Mouse (Mus musculus): ENCODE results near the gene Smad6. TPM values are rescaled to one million over a fixed set of nuclear protein-coding genes. Genes with fewer than 3 reads are reported as not detected.

Smad6 gene
- polyA plus RNA-seq, 1 experiment = 2.7 TPM

DNA sequence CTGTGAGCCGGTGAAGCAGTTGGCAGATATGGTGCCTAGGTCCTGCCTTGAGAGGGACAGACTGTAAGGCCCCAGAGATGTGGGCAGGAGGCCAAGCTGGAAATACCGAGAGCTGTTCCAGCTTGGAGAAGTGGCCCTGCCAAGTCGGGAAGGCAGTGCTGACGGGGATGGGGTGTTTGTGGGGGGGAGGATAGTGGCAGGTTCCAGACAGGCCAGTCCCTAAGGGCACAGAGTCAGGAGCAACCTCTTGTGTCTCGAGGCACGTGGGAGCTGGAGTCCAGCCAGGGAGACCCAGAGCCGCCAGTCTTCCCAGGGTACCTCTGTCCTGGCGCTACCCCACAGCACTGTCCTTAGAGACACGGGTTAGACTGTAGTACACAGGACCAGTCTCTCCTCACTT is 53.3 kb downstream of the Smad6 start:
- H3K27me3 ChIP-seq (ENCODE audit: control insufficient read depth, insufficient read depth, low read length, poor library complexity, severe bottlenecking) = no peaks in the 10 kb centered on the region
- no peak overlapping the region for H3K9ac ChIP-seq (ENCODE audit: low read depth, poor library complexity, severe bottlenecking)
- TF ChIP-seq POLR2A (IDR thresholded peaks at IDR 0.05; ENCODE audit: insufficient read depth, low read length) = no peak
- TF ChIP-seq CTCF (IDR thresholded peaks at IDR 0.05; ENCODE audit: low read depth, low read length) = no peak
- TF ChIP-seq EP300 (IDR thresholded peaks at IDR 0.05; ENCODE audit: insufficient read depth, low read depth, low read length) = no peak
- no peak overlapping the region for H3K4me3 ChIP-seq (ENCODE audit: low read depth, low read length)
- H3K27ac ChIP-seq (ENCODE audit: insufficient read depth, low read length) = no peak overlapping the region
- no peaks in the 10 kb centered on the region for H3K36me3 ChIP-seq (ENCODE audit: control insufficient read depth, insufficient read depth, low read length, poor library complexity, severe bottlenecking)
- peaks cover 10% of the 10 kb centered on the region for H3K4me1 ChIP-seq (ENCODE audit: control insufficient read depth, insufficient read depth, low read length)
- H3K9me3 ChIP-seq (replicated peaks; ENCODE audit: control insufficient read depth, insufficient read depth, low read length, poor library complexity, severe bottlenecking) = no peaks in the 10 kb centered on the region

DNA sequence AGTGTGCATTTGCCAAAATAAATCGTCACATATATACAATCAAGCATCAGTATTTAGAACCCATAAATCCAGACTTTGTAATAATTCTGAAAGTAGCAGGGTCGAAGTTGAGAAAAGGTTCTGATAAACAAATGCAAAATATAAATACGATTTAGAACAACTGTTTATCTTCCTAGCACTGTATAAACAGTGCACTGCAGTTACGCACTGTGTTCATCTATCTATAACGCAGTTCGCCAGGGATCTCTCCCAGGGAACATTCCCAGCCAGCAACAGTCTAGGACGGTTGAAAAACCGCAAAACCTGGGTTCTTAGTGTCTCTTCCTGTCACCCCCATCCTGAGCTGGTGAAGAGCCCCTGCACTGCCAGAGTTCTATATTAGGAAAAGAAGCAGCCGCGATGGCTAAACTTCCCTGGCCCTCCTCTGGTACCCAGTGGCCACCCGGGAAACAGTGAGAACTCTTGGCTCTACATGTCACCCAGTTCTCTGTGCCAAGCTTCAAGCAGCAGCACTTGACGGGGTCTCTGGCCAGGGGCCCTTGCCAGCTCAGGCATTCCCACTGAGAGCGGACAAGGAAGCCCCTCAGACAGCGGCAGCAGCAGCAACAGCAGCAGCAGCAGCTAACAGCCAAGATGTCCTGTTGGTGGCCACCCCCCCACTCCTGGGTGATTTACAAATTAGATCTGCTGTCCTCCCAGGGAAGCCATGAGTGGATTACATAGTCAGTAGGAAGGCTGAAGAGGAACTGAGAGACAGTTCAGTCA is 54.3 kb downstream of the Smad6 start:
- Histone ChIP-seq H3K9me3 (replicated peaks; ENCODE audit: control insufficient read depth, insufficient read depth, low read length, poor library complexity, severe bottlenecking) (no peaks in the 10 kb centered on the region), H3K27me3 (ENCODE audit: control insufficient read depth, insufficient read depth, low read length, poor library complexity, severe bottlenecking) (no peaks in the 10 kb centered on the region), H3K4me1 (ENCODE audit: control insufficient read depth, insufficient read depth, low read length) (peaks cover 13% of the 10 kb centered on the region), H3K9ac (ENCODE audit: low read depth, poor library complexity, severe bottlenecking) (no peak overlapping the region), H3K36me3 (ENCODE audit: control insufficient read depth, insufficient read depth, low read length, poor library complexity, severe bottlenecking) (no peaks in the 10 kb centered on the region), H3K4me3 (ENCODE audit: low read depth, low read length) (no peak overlapping the region), H3K27ac (ENCODE audit: insufficient read depth, low read length) (no peak overlapping the region)
- TF ChIP-seq CTCF (IDR thresholded peaks at IDR 0.05; ENCODE audit: low read depth, low read length) = no peak

DNA sequence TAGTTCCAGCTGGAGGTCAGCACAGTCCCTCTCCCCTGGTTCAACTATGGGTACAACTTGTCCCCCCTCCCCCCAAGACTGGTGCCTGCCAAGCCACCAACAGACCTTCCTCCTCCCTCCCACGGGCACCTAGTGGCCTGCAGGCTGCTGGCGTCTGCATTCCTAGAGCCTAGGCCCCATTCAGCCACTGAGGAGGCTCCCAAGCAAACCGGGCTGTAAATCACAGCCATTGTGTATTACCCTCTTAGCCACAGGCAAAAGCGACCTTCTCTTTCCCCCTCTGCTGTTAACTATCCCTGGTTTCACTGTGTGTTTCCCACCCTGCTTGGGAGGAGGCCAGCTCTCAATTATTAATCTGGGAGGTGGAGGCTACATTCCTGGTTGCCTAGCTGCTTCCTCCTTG is 56.3 kb downstream of the Smad6 start:
- TF ChIP-seq EP300 (IDR thresholded peaks at IDR 0.05; ENCODE audit: insufficient read depth, low read depth, low read length) (no peak), CTCF (IDR thresholded peaks at IDR 0.05; ENCODE audit: low read depth, low read length) (no peak), POLR2A (IDR thresholded peaks at IDR 0.05; ENCODE audit: insufficient read depth, low read length) (no peak)
- H3K9me3 ChIP-seq (replicated peaks; ENCODE audit: control insufficient read depth, insufficient read depth, low read length, poor library complexity, severe bottlenecking) = no peaks in the 10 kb centered on the region
- H3K27me3 ChIP-seq (ENCODE audit: control insufficient read depth, insufficient read depth, low read length, poor library complexity, severe bottlenecking) = no peaks in the 10 kb centered on the region
- no peaks in the 10 kb centered on the region for H3K36me3 ChIP-seq (ENCODE audit: control insufficient read depth, insufficient read depth, low read length, poor library complexity, severe bottlenecking)
- H3K9ac ChIP-seq (ENCODE audit: low read depth, poor library complexity, severe bottlenecking) = no peak overlapping the region
- no peak overlapping the region for H3K4me3 ChIP-seq (ENCODE audit: low read depth, low read length)
- H3K4me1 ChIP-seq (ENCODE audit: control insufficient read depth, insufficient read depth, low read length) = peaks cover 5% of the 10 kb centered on the region
- no peak overlapping the region for H3K27ac ChIP-seq (ENCODE audit: insufficient read depth, low read length)

DNA sequence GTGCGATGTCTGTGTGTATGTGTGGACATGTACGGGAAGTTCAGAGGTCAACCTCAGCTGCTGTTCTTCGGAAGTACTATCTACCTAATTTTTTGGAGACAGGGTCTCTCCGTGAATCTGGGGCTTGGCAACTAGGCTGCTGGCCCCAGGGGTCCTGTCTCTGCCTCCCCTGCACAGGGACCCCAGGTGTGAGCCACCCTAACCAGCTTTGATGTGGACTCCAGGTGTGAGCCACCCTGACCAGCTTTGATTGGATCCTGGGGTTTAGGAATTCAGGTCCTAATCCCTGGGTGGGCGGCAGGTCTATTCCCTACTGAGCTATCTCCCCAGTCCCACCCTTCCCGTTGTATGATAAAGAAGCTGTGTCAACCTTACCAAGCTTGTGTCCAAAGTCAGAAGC is 60.0 kb downstream of the Smad6 start:
- H3K9ac ChIP-seq (ENCODE audit: low read depth, poor library complexity, severe bottlenecking) = no peak overlapping the region
- H3K36me3 ChIP-seq (ENCODE audit: control insufficient read depth, insufficient read depth, low read length, poor library complexity, severe bottlenecking) = no peaks in the 10 kb centered on the region
- no peak overlapping the region for H3K27ac ChIP-seq (ENCODE audit: insufficient read depth, low read length)
- no peak for TF ChIP-seq POLR2A (IDR thresholded peaks at IDR 0.05; ENCODE audit: insufficient read depth, low read length)
- no peak for TF ChIP-seq CTCF (IDR thresholded peaks at IDR 0.05; ENCODE audit: low read depth, low read length)
- no peak for TF ChIP-seq EP300 (IDR thresholded peaks at IDR 0.05; ENCODE audit: insufficient read depth, low read depth, low read length)
- peaks cover 7% of the 10 kb centered on the region for H3K4me1 ChIP-seq (ENCODE audit: control insufficient read depth, insufficient read depth, low read length)
- H3K9me3 ChIP-seq (replicated peaks; ENCODE audit: control insufficient read depth, insufficient read depth, low read length, poor library complexity, severe bottlenecking) = no peaks in the 10 kb centered on the region
- no peak overlapping the region for H3K4me3 ChIP-seq (ENCODE audit: low read depth, low read length)
- H3K27me3 ChIP-seq (ENCODE audit: control insufficient read depth, insufficient read depth, low read length, poor library complexity, severe bottlenecking) = no peaks in the 10 kb centered on the region

DNA sequence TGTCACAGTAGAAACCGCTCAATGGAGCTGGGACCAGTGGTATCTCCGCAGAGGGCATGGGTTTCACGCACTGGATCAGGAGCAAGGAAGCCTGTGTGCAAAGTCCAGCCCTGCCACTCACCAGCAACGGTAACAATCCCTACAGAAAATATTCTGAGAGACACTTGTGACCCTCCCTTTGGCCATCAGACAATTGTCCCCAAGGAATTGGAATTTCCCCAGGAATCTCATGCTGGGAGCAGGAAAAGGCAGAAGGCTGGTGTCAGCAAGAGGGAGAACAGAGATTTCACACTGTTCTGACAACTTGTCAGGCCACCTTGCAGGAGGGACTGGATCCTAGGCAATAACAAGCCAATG is 61.1 kb downstream of the Smad6 start:
- Histone ChIP-seq H3K4me3 (ENCODE audit: low read depth, low read length) (no peak overlapping the region), H3K27ac (ENCODE audit: insufficient read depth, low read length) (no peak overlapping the region)

DNA sequence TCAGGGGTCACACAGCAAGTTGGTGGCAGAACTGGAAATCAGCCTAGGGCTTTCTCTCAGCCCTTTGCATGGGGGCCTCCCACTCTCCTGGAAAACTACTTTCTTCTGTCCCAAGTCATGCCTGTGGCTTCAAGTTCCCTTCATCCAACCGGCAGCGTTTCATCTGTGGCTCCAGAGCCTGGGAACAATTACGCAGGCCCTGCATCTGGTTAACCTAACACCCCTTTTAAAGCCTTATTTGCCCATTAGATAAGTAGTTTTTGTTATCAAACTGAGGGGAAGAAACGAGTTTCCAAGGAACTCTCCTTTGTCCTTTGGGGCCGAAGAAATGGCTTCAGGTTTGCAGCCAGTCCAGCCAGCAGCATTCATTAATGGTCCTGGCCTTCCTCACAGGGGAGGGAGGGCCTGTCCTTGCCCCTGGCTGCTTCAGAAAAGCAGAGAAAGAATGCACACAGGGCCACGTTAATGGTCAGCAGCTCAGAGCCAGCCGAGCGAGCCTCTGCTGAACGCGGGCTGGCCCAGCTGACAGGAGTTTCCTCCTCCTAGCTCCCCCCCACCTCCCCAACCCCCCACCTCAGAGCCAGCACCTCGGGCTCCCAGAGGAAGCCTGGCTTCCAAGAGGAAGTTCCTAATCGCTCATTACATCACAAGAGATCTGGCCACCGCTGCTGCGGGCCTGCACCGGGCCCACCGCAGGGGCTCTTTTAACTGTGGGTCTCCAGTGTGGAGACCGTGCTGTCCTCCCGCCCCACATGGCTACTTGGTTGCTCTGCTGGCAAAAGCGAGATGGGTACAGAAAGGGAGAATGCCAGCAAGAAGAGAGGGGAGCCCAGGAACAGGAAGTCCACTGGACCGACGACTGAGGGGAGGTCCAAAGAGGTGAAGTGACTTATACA is 61.7 kb downstream of the Smad6 start:
- no peaks in the 10 kb centered on the region for H3K36me3 ChIP-seq (ENCODE audit: control insufficient read depth, insufficient read depth, low read length, poor library complexity, severe bottlenecking)
- no peak overlapping the region for H3K27ac ChIP-seq (ENCODE audit: insufficient read depth, low read length)
- no peak overlapping the region for H3K4me3 ChIP-seq (ENCODE audit: low read depth, low read length)
- H3K4me1 ChIP-seq (ENCODE audit: control insufficient read depth, insufficient read depth, low read length) = peaks cover 7% of the 10 kb centered on the region
- TF ChIP-seq EP300 (IDR thresholded peaks at IDR 0.05; ENCODE audit: insufficient read depth, low read depth, low read length) = no peak
- no peak for TF ChIP-seq POLR2A (IDR thresholded peaks at IDR 0.05; ENCODE audit: insufficient read depth, low read length)
- TF ChIP-seq CTCF (IDR thresholded peaks at IDR 0.05; ENCODE audit: low read depth, low read length) = no peak
- H3K27me3 ChIP-seq (ENCODE audit: control insufficient read depth, insufficient read depth, low read length, poor library complexity, severe bottlenecking) = no peaks in the 10 kb centered on the region
- H3K9ac ChIP-seq (ENCODE audit: low read depth, poor library complexity, severe bottlenecking) = no peak overlapping the region
- H3K9me3 ChIP-seq (replicated peaks; ENCODE audit: control insufficient read depth, insufficient read depth, low read length, poor library complexity, severe bottlenecking) = no peaks in the 10 kb centered on the region

More for the DNA sequence above, 61.1 kb downstream of the Smad6 start:
- no peaks in the 10 kb centered on the region for H3K36me3 ChIP-seq (ENCODE audit: control insufficient read depth, insufficient read depth, low read length, poor library complexity, severe bottlenecking)
- H3K4me1 ChIP-seq (ENCODE audit: control insufficient read depth, insufficient read depth, low read length) = peaks cover 7% of the 10 kb centered on the region
- no peaks in the 10 kb centered on the region for H3K9me3 ChIP-seq (replicated peaks; ENCODE audit: control insufficient read depth, insufficient read depth, low read length, poor library complexity, severe bottlenecking)
- TF ChIP-seq EP300 (IDR thresholded peaks at IDR 0.05; ENCODE audit: insufficient read depth, low read depth, low read length) (no peak), CTCF (IDR thresholded peaks at IDR 0.05; ENCODE audit: low read depth, low read length) (no peak), POLR2A (IDR thresholded peaks at IDR 0.05; ENCODE audit: insufficient read depth, low read length) (no peak)
- H3K27me3 ChIP-seq (ENCODE audit: control insufficient read depth, insufficient read depth, low read length, poor library complexity, severe bottlenecking) = no peaks in the 10 kb centered on the region
- H3K9ac ChIP-seq (ENCODE audit: low read depth, poor library complexity, severe bottlenecking) = no peak overlapping the region
